Mouse (Mus musculus) right cerebral cortex, adult 2 months (tissue): ENCODE measurements around the gene F5.

Experiments
- DNase-seq, 2 experiments: peaks; one replicate each; pipeline ENCODE4 v3.0.0; 2021 to 2022; ENCODE audit warnings: low spot score in 2 of 2

The F5 gene

DNA sequence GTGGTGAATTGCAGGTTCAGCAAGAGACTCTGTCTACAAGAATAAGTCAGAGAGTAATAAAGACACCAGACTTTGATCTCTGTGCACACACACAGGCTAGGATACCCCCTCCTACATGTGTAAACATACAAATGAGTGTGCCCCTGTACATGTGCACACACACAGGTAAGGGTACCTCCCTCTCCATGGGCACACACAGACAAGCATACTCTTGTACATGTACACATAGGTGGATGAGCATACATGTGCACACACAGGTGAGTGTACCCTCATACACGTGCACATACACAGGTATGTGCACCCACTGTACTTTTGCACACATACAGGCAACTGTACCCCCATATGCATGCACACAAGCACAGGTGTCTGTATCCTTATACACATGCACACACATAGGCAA, 81.8 kb downstream of the F5 start:
- no peak for DNase-seq

DNA sequence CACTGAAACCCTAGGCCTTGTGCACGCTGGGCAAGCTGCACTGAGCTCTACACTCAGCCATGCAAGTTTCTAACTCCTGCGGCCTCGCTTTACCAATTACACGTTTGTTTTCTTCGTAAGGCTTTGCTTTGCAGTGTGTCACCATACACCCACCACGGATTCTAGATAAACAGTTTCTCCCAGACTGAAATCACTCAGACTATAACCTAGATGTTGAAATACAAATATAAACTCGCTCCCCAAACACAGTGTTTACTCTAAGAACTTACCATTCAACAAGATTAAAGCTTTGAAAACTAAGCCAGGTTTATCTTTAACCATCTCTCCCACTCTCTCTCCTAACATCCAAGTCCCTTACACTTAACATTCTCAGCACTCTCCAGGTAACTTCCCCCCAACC, 83.4 kb downstream of the F5 start:
- DNase-seq: no peak

DNA sequence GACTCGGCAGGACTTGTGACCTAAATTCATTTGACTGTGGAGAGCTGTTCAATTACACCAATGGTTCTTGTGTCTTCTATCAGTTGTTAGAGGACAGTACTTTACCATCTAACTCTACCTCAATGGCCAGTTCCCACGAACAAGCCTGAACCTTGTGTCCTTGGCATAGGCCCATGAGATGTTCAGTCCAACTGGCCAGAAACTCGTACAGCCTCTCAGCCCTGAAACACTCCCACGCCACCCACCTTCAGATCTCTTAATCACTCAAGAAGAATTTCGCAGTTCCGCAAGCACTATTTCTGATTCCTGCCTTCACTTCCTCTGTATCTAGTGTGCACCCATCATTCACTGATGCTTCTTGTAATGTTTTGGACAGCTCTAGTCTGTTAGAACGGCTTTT, 84.4 kb downstream of the F5 start:
- DNase-seq: no peak

GRCm38 (mm10) chr1:164241494-164241893, 89.9 kb downstream of the F5 start:
- DNase-seq: no peak

- DNase-seq: no peak
Observed at GRCm38 (mm10) chr1:164242809-164243208, 91.2 kb downstream of the F5 start.

DNA sequence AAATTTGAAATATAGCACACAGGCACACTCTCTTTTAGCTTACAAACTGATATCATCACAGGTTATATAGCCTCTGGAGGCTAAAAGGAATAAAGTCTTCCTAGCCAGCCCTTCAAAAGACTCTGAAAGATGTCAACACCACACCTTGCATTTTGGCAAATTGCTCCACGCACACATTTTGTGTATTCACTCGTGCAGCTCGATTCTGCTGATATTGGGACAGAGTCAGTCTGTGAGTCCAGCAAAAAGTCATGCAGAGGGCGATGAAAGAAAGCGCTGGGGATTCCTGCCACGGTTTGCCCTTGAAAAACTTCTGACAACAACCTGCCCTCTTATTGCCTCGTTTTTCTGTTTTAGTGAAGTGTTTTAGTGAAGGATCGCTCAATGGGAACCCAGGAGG, 95.8 kb downstream of the F5 start:
- no peak for DNase-seq

DNA sequence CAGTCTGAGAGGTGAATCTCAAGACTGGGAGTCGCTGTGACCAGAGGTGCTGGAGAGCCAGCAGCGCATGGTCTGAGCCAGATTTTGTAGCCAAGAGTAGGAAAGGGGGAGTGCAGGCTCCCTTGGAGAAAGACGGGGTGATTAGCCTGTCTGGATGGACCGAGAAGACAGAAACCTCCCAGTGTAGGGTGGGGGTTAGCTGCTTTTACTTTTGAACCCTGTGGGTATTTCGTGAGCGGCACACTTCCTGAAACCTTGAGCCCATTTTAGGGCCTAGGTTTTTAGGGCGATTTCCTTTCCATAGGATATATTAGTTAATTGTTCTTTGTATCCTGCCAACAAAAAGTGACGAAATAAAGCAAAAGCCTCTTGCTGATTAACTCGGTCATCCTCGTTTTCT, 96.3 kb downstream of the F5 start:
- DNase-seq: no peak

GRCm38 (mm10) chr1:164248465-164249331, 97.1 kb downstream of the F5 start, which contains the start of gene Slc19a2:
Slc19a2 (plus strand) TSS chr1:164249046.
- DNase-seq: peak; percentile 95 to 97

- DNase-seq: no peak
Observed at GRCm38 (mm10) chr1:164249332-164249711, 97.7 kb downstream of the F5 start.

DNA sequence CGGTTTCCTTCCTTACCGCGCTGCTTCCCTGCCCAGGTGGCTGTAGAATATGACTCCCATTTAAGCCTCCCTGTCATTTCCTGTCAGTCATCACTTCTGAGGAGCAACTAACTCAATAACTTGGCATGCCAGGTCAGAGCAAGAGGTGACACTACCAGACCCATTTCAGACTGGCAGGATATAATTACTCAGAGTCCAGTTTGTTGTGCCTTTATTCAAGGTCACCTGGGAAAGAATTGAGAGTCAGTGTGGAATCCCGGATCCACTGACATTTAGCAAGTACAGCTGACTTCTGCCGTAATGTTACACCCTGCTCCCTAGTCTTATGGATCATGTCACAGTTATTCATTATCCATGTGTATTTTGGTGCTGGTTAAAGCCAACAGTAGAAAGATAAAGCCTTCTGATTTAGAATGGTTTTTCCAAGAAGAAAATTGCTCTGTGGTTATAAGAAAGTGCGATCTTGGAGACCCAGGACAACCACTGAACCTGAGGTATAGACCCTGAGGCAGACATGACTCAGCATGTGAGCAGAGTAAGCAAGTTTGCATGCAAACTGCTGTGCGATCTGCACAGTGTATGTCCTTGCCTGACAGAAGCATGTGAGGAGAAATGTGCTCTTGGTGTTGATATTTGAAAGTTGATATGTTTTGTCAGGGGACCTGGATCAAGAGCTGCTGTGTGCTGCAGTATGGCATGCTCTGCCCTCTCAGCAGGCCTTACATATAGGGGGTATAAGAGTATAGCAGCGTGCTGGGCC, 98.9 kb downstream of the F5 start:
- DNase-seq: peak in 1 of 2 experiments; percentile 31

DNA sequence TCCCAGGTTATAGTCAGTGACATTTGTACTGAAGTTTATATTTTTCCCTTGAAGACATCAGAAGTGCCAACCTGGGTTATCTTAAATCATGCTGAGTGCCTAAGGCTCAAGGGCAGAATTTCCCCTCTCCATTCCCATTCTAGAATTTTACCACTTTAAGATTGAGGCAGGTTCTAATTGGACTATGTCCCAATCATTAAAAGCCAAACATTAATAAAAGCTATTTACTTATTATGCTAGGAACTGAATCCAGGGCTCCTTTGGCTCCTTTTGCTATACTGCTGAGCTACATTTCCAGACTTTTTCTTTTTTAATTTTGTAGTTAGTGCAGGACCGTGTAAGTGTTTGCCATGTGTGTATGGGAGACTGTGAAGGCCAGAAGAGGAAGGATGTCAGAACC, 99.8 kb downstream of the F5 start:
- DNase-seq: no peak

- no peak for DNase-seq
Observed at GRCm38 (mm10) chr1:164252551-164252950, 100.9 kb downstream of the F5 start.

- DNase-seq: no peak
Observed at GRCm38 (mm10) chr1:164254836-164255235, 103.2 kb downstream of the F5 start.

- no peak for DNase-seq
Observed at GRCm38 (mm10) chr1:164260171-164261028, 108.8 kb downstream of the F5 start.

DNA sequence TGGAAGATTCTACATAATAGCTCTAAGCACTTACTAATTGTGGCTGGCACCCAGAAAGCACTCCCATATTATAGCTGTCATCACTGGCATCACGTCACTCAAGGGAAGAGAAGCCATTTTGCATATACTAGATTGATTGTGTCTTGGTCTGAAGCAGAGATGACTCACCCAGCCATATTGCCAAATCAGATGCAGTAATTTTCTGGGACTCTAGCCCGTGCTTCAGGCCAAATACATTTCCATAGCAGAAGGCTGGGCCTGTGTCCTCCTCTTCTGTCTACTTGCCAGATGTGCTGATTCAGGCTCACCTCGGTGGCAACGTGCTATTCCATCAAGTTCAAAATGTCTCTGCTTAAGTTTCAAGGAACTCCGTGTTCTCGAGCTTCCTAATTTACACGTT, 109.9 kb downstream of the F5 start:
- peak in 1 of 2 experiments; percentile 21 for DNase-seq
